Mouse (Mus musculus) brown adipose tissue, adult 24 weeks (tissue): ENCODE results near the gene Cryba4. TPM values are rescaled to one million over a fixed set of nuclear protein-coding genes. Genes with fewer than 3 reads are reported as not detected.

Experiments used
- H3K27ac ChIP-seq: fragments of 200-500 bp; replicated peaks from 2 replicates; pipeline ENCODE4 v1.5.1; 2012; ENCODE audit warnings: low read depth, mild to moderate bottlenecking, low read length
- H3K4me1 ChIP-seq: fragments of 200-500 bp; 2 replicates; pipeline ENCODE4 v1.6.1; 2012; ENCODE audit warnings: low read length, mixed read lengths; ENCODE audit not compliant: control insufficient read depth, insufficient read depth, insufficient read length
- H3K4me3 ChIP-seq: fragments of 200-500 bp; 2 replicates; pipeline ENCODE4 v1.5.1; 2012; ENCODE audit warnings: low read depth, mild to moderate bottlenecking, low read length, moderate library complexity; ENCODE audit not compliant: insufficient read depth
- polyA plus RNA-seq: library from polyadenylated mRNA; stranded (reverse); fragments of >200 nt; gene quantifications from 2 replicates; pipeline ENCODE4 v1.2.4, GENCODE M21; 2012; ENCODE audit not compliant: missing spikeins, insufficient read depth, insufficient read length

Gene Cryba4
- polyA plus RNA-seq, 1 experiment: not detected

DNA sequence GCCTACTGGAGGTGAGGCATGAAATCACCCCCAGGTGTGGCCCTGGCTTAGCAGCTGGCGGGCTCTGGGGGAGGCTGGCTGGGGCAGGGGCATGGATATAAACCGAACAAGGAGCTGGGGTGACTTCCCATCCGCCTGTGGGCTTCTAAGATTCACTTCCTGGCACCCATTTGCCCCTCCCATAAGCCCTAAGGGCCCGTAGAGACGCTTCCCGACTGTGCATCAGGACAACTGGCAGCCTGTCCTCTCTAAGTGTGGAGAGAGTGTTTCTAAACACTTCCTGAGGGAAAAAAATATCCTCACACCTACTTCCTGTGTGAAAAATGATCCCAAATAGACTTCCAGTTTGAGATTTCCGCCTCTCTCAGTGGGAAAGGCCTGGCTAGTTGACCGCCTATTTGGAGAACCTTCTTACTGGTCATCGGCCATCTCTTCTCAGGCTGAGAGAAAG, 36.5 kb downstream of the Cryba4 start:
- Histone ChIP-seq H3K4me1 (no peaks in the 10 kb centered on the region), H3K27ac (no peak overlapping the region), H3K4me3 (no peak overlapping the region)

DNA sequence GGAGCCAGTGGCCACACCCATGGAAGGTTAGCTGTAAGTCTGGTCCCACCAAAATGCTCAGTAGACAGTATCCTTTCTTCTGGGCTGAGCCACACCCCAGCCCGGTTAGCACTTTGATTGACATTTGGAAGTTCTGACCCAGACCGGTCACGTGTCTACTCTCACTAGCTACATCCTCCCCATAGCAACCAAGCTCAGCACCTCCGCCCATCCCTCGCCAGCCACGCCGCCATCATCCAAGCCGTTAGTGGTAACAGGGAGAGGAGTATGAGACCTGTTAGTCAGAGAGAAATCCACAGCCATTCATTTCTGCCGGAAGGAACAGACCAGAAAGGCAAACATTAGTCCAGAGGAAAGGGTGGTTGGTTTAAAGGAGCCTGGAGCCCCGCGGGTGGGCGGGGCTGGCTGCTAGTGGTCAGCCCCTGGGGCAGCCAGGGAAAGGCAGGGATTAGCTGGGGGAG, 37.0 kb downstream of the Cryba4 start:
- no peak overlapping the region for H3K4me3 ChIP-seq
- no peaks in the 10 kb centered on the region for H3K4me1 ChIP-seq
- H3K27ac ChIP-seq: no peak overlapping the region

- Histone ChIP-seq H3K27ac (no peak overlapping the region), H3K4me1 (no peaks in the 10 kb centered on the region), H3K4me3 (no peak overlapping the region)
Measured at GRCm38 (mm10) chr5:112214419-112214818, 37.9 kb downstream of the Cryba4 start.

DNA sequence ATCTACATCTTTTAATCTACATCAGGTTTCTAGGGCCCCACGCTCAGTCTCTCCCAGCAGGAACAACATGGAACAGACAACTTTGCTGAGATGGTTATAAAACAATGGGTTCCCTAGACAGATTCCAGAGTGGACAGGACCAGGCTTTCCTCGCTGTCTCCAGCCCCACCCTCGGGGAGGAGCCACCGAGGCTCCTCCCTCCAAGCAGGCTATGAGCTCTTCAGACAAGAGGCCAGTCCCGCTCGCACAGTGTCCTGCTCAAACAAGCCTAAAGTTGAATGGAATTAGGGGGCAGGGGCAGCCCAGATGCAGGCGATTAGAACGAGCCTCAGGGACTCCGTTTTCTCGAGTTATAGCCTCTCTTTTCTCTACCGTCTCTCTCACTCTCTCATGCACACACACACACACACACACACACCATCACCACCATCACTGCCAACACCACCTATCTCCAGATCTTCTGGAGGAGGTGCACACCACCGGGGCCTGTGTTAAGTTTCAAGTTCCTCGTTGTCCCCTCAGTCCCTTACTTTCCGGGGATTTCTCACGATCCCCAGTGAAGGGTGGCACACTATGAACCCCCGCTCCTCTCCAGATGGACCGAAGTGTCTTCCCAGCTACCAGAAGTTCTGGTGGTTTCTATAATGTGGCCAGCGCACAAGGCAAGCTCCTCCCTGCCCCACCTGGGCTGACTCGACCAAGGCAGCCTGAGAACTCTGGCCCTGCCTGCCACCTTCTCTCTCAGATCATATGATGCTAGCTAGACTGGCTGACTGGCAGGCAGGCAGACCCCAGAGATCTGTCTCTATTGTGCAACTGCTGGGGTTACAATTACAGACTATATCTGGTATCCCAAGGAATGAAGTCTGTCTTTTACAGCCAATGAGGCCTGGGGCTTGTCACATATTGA, 38.7 kb downstream of the Cryba4 start:
- no peaks in the 10 kb centered on the region for H3K4me1 ChIP-seq
- no peak overlapping the region for H3K27ac ChIP-seq
- no peak overlapping the region for H3K4me3 ChIP-seq

DNA sequence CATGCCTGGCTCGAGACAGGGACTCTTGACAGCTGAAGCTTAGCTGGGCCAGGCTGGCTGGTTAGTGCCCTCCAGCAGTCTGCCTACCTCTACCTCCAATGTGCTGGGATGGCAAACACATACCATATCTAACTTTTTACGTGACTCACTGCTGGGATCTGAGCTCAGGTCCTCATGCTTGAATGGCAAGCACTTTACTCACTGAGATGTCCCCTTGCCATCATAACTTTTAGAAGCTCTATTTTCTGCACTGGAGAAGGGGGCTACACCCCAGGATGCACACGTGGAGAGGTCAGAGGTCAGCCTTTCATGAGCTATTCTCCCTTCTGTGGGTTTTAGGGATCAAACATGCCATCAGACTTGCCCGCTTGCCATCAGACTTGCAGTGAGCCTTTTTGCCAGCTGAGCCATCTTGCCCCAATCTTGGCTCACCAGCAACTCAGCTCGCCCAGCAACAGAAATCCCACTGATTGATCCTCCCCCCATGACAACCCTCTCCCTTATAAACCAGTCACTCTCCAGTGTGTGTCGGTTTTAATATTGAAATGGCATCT, 39.5 kb downstream of the Cryba4 start:
- no peaks in the 10 kb centered on the region for H3K4me1 ChIP-seq
- H3K27ac ChIP-seq: no peak overlapping the region
- no peak overlapping the region for H3K4me3 ChIP-seq

DNA sequence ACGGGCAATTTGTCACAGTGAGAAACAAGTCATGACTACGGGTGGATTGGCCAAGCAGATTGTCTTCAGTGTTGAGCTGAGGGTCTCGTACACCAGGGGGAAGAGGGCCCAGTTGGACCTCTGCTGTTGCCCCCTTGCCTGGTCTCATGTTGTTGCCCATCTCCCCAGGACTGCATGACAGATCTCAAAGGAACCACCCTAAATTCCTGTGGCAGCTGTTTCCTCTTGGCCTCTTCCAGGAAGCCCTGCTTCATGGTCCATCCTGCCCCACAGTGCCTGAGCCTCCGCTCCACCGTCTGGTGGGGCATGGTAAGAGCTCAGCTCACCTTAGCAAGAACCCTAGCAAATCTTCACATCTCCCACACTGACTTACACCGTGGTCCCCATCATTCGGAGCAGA, 40.4 kb downstream of the Cryba4 start:
- H3K4me1 ChIP-seq: no peaks in the 10 kb centered on the region

GRCm38 (mm10) chr5:112210104-112210503, 42.2 kb downstream of the Cryba4 start:
- H3K27ac ChIP-seq: no peak overlapping the region
- H3K4me1 ChIP-seq: no peaks in the 10 kb centered on the region
- no peak overlapping the region for H3K4me3 ChIP-seq

More for the DNA sequence above, 40.4 kb downstream of the Cryba4 start:
- H3K27ac ChIP-seq: no peak overlapping the region
- H3K4me3 ChIP-seq: no peak overlapping the region

DNA sequence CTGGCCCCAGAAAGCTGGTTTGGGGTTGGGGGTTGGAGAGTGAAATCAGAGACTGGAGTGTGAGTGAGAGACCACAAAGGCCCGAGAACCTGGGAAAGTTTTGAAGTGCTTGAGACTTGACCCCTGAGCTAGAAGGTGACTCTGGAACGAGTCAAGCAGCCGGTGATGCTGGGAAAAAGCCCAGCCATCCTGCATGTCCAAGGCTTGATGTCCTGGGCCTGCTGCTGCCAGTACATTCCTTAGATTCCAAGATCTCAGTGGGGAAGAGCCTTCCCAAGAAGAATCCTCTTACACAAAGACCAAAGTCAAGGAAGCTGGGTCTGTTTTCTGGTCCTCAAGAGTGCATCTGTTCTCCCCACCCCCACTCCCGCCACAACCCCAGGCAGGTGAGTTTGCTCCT, 44.0 kb downstream of the Cryba4 start:
- H3K4me3 ChIP-seq: no peak overlapping the region
- no peak overlapping the region for H3K27ac ChIP-seq
- H3K4me1 ChIP-seq: no peaks in the 10 kb centered on the region

DNA sequence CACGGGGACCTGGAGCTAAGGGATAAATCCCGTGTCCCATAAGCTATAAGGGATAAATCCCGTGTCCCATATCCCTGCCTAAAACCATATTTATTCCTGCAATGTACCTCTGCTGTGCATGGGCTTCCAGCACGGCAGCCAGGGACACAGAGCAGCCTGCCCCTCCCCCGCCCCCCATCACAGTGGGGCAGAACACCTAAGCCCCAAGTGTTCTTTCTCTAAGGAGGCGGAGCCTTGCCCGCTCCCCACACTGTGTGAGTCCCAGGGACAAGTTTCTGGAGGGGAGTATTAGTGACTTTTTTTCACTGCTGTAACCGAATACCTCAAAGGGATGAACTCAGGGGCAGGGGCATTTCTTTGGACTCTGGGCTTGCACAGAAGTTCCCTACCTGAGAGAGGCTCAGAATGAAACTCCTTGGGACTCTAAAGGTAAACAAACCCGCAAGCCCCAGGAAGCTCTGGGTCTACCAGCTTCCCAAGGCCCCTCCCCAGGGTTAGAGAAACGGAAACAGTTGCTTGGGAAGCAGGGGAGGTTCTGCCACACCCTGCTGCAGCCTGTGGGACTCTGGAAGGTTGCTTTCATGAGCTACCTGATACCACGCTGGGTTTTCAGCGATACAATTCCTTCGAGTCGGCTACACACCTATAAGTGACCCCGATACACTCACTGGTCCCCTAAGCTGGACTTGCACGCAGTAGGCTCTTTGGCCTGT, 45.6 kb downstream of the Cryba4 start:
- H3K4me3 ChIP-seq: no peak overlapping the region
- H3K4me1 ChIP-seq: no peaks in the 10 kb centered on the region
- no peak overlapping the region for H3K27ac ChIP-seq

DNA sequence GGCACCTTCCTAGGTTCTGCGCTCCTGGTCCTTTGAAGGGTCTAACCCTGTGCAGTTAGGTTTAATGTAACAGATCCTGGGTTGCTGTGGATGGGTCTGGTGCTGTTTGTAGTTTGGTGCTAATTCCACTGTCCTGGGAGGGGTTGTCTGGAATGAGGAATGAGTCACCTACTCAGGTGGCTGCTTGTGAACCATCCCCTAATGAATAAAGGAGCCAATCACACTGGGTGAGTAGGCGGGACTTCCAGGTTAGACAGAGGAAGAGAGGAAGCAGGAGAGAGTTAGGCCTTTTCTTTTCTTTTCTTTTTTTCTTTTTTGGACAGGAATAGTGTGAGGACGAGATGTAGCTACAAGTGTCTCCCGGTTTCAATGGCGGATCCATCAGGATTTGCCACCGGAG, 52.7 kb downstream of the Cryba4 start:
- no peak overlapping the region for H3K4me3 ChIP-seq
- no peak overlapping the region for H3K27ac ChIP-seq
- no peaks in the 10 kb centered on the region for H3K4me1 ChIP-seq

Other genes starting within 250 kb of the Cryba4 start
- gene Crybb1, start 3.3 kb upstream of the Cryba4 start, polyA plus RNA-seq: not detected in 2 replicates
- gene Tpst2, start 24.2 kb upstream of the Cryba4 start, polyA plus RNA-seq: 23.8 and 30.1 TPM in 2 replicates
- 9.5 and 9.8 TPM in 2 replicates for gene Tfip11, start 73.8 kb upstream of the Cryba4 start, polyA plus RNA-seq
- gene Srrd, start 90.5 kb upstream of the Cryba4 start, polyA plus RNA-seq: 8.3 and 14.3 TPM in 2 replicates
- gene Hps4, start 90.6 kb upstream of the Cryba4 start, polyA plus RNA-seq: 8.0 and 11.9 TPM in 2 replicates
- gene Gm6583, start 103.5 kb upstream of the Cryba4 start, polyA plus RNA-seq: not detected in 2 replicates
- gene Asphd2, start 142.3 kb upstream of the Cryba4 start, polyA plus RNA-seq: 1.0 and 1.5 TPM in 2 replicates
- gene Gm6588, start 196.9 kb upstream of the Cryba4 start, polyA plus RNA-seq: not detected in 2 replicates